Mouse (Mus musculus) urinary bladder, postnatal 10 days (tissue): ENCODE data around the gene Lst1.

ENCODE experiments used
- DNase-seq: peaks from one replicate; pipeline ENCODE4 v3.0.0; 2022; ENCODE audit warnings: low spot score

Lst1 gene

GRCm38 (mm10) chr17:35185639-35186611, 2.3 kb downstream of the Lst1 start:
- DNase-seq, result no peak

GRCm38 (mm10) chr17:35180093-35180492, 8.1 kb downstream of the Lst1 start:
- no peak for DNase-seq

- DNase-seq, result no peak
These were observed 9.7 kb downstream of the Lst1 start for GRCm38 (mm10) chr17:35178528-35178927.

GRCm38 (mm10) chr17:35175968-35176367, 12.3 kb downstream of the Lst1 start, which contains the start of gene Aif1:
TSS of gene Aif1 (minus strand) at chr17:35176068.
- no peak for DNase-seq

GRCm38 (mm10) chr17:35175382-35175781, 12.9 kb downstream of the Lst1 start:
- no peak for DNase-seq

- DNase-seq, result no peak
These were observed 13.8 kb downstream of the Lst1 start for GRCm38 (mm10) chr17:35174201-35174977.

- no peak for DNase-seq
These were observed 14.9 kb downstream of the Lst1 start for GRCm38 (mm10) chr17:35173329-35173728.

GRCm38 (mm10) chr17:35172445-35173234, 15.6 kb downstream of the Lst1 start:
- DNase-seq, result no peak

GRCm38 (mm10) chr17:35168541-35169207, 19.6 kb downstream of the Lst1 start:
- DNase-seq, result no peak

GRCm38 (mm10) chr17:35167794-35168193, 20.4 kb downstream of the Lst1 start:
- DNase-seq, result no peak

- DNase-seq, result no peak
These were observed 21.7 kb downstream of the Lst1 start for GRCm38 (mm10) chr17:35166352-35167035.

GRCm38 (mm10) chr17:35165451-35166155, 22.6 kb downstream of the Lst1 start:
- no peak for DNase-seq

GRCm38 (mm10) chr17:35164568-35165450, 23.4 kb downstream of the Lst1 start, which contains the start of gene Prrc2a:
TSS of gene Prrc2a (minus strand) at chr17:35164897.
- DNase-seq, result peak; percentile 97

- no peak for DNase-seq
These were observed 24.0 kb downstream of the Lst1 start for GRCm38 (mm10) chr17:35164218-35164567.

- DNase-seq, result no peak
These were observed 24.7 kb downstream of the Lst1 start for GRCm38 (mm10) chr17:35163326-35164081.

GRCm38 (mm10) chr17:35162730-35163129, 25.5 kb downstream of the Lst1 start:
- DNase-seq, result no peak

- DNase-seq, result no peak
These were observed 26.1 kb downstream of the Lst1 start for GRCm38 (mm10) chr17:35162121-35162520.

- DNase-seq, result no peak
These were observed 26.8 kb downstream of the Lst1 start for GRCm38 (mm10) chr17:35161421-35161820.
